ENCODE assay signal across 12 mouse cellular contexts in the genomic region with DNA sequence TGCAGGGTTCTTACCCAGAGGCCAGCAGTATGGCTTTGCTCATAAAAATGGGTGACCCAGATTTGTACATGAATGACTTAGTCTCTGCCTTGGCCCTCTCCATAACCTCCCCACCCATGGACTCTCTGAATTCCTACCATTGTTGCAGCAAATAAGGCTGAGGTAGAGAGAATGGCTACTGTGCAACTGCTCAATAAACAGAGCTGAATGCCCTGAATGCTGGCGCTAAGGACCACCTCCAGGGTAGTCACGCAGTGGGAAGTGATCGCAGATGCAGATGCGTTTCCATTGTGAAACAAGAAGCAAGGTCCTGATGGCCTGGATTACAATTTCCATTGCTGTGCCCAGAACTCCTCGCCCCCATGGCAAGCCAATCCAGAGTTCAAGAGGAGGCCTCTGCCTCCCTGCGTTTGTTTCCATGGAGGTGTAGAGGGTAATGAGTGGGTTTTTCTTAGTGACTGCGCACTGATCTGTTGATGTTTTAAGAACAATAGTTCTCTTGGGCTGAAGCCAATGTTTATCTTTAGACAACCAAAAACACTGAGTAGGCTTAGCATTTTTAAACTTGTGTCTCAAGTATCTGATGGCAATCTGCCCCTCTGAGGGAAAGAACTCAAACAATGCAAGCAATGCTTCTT. TPM values are rescaled to one million over a fixed set of nuclear protein-coding genes. Genes with fewer than 3 reads are reported as not detected.
DNase-seq lines count a peak whose midpoint lies in the region; ATAC-seq and TF ChIP-seq lines count a peak whose summit lies in the region.
"Had no signal": no experiment of that assay in that cellular context is flagged by ENCODE, and none has a peak within 500 bp of the region (broad histone marks: within the 10 kb centered on the region; RNA-seq: fewer than 3 reads in every experiment).

No protein-coding gene starts in this region.

- no peak overlapping the region for H3K4me2 ChIP-seq in neural tube, embryonic 11.5 days (ENCODE audit: low read depth)
- H3K4me2 ChIP-seq in forebrain, embryonic 13.5 days = no peak overlapping the region
- H3K4me2 ChIP-seq in lung, postnatal 0 days (replicated peaks; ENCODE audit: low read depth, low read length) = no peak overlapping the region
- H3K4me2 ChIP-seq: hindbrain, embryonic 15.5 days had no signal

- H3K27ac ChIP-seq in neural tube, embryonic 11.5 days (ENCODE audit: low read depth, low read length) = no peak overlapping the region
- H3K27ac ChIP-seq in forebrain, embryonic 13.5 days = no peak overlapping the region
- peak overlapping the region; percentile 64 for H3K27ac ChIP-seq in lung, postnatal 0 days (ENCODE audit: low read length)
- H3K27ac ChIP-seq: hindbrain, embryonic 15.5 days; layer of hippocampus, adult 2 months had no signal

- DNase-seq in neural tube, embryonic 11.5 days (ENCODE audit: low spot score) = peak; percentile 26
- no peak for DNase-seq in neural tube, embryonic 10.5 days (ENCODE audit: extremely low spot score, low spot score)
- peak; percentile 75 for DNase-seq in lung, postnatal 0 days (ENCODE audit: low spot score)
- peak; percentile 3 for DNase-seq in retina, embryonic 14.5 days (ENCODE audit: low spot score)
- no peak for DNase-seq in kidney, adult 18-20 months
- DNase-seq in kidney, postnatal 4 days = no peak
- DNase-seq: cerebellum, adult 2 months had no signal

- no peaks in the 10 kb centered on the region for H3K4me1 ChIP-seq in neural tube, embryonic 11.5 days (ENCODE audit: control insufficient read depth, insufficient read depth, low read length)
- H3K4me1 ChIP-seq in forebrain, embryonic 13.5 days = peaks cover 15% of the 10 kb centered on the region
- H3K4me1 ChIP-seq in lung, postnatal 0 days (ENCODE audit: insufficient read depth, low read depth, low read length) = peaks cover 15% of the 10 kb centered on the region; the same call in 1 of the 2 replicates
- H3K4me1 ChIP-seq: hindbrain, embryonic 15.5 days had no signal

- TF ChIP-seq EP300 in lung, postnatal 0 days (IDR thresholded peaks at IDR 0.05) = peak; percentile 91

- H3K4me3 ChIP-seq in neural tube, embryonic 11.5 days (ENCODE audit: low read depth, low read length) = no peak overlapping the region
- H3K4me3 ChIP-seq in forebrain, embryonic 13.5 days = no peak overlapping the region
- H3K4me3 ChIP-seq in lung, postnatal 0 days (ENCODE audit: low read depth, low read length) = no peak overlapping the region
- H3K4me3 ChIP-seq: hindbrain, embryonic 15.5 days; layer of hippocampus, adult 2 months had no signal

- no peaks in the 10 kb centered on the region for H3K9me3 ChIP-seq in neural tube, embryonic 11.5 days (ENCODE audit: control insufficient read depth, low read length)
- no peaks in the 10 kb centered on the region for H3K9me3 ChIP-seq in forebrain, embryonic 13.5 days (replicated peaks)
- H3K9me3 ChIP-seq in lung, postnatal 0 days (ENCODE audit: low read length) = no peaks in the 10 kb centered on the region
- H3K9me3 ChIP-seq: hindbrain, embryonic 15.5 days had no signal

- H3K27me3 ChIP-seq in neural tube, embryonic 11.5 days (ENCODE audit: control insufficient read depth, insufficient read depth, low read length) = no peaks in the 10 kb centered on the region
- no peaks in the 10 kb centered on the region for H3K27me3 ChIP-seq in forebrain, embryonic 13.5 days
- no peaks in the 10 kb centered on the region for H3K27me3 ChIP-seq in lung, postnatal 0 days (replicated peaks; ENCODE audit: insufficient read depth, low read length)
- H3K27me3 ChIP-seq: hindbrain, embryonic 15.5 days had no signal

- no peak overlapping the region for H3K9ac ChIP-seq in neural tube, embryonic 11.5 days (ENCODE audit: low read length)
- H3K9ac ChIP-seq in forebrain, embryonic 13.5 days = no peak overlapping the region
- H3K9ac ChIP-seq in lung, postnatal 0 days (replicated peaks; ENCODE audit: low read depth) = no peak overlapping the region
- H3K9ac ChIP-seq: hindbrain, embryonic 15.5 days had no signal

- H3K36me3 ChIP-seq in neural tube, embryonic 11.5 days (ENCODE audit: control insufficient read depth, insufficient read depth, low read length) = no peaks in the 10 kb centered on the region
- no peaks in the 10 kb centered on the region for H3K36me3 ChIP-seq in forebrain, embryonic 13.5 days (ENCODE audit: poor library complexity, severe bottlenecking)
- H3K36me3 ChIP-seq in lung, postnatal 0 days (ENCODE audit: insufficient read depth, low read length) = no peaks in the 10 kb centered on the region
- H3K36me3 ChIP-seq: hindbrain, embryonic 15.5 days had no signal

- no peak for TF ChIP-seq CTCF in lung, postnatal 0 days (IDR thresholded peaks at IDR 0.05)

- peak; percentile 87 for ATAC-seq in neural tube, embryonic 11.5 days (ENCODE audit: insufficient read depth, low FRiP score, low TSS enrichment)
- peak; percentile 88 for ATAC-seq in forebrain, embryonic 13.5 days
- peak; percentile 83 for ATAC-seq in lung, postnatal 0 days
- no peak for ATAC-seq in erythroid progenitor cell, adult 5-6 weeks (replicated peaks; ENCODE audit: low FRiP score, poor library complexity, severe bottlenecking)

- WGBS in neural tube, embryonic 11.5 days = 22% methylated on average over 7 of the region's 7 CpGs
- 9% methylated on average over 7 of the region's 7 CpGs for WGBS in forebrain, embryonic 13.5 days
- WGBS in lung, postnatal 0 days = 29% methylated on average over 7 of the region's 7 CpGs

RNA-seq across cellular contexts. Expression of a gene that starts 42.5 kb away (rescaled TPM):
- 2.5 and 2.6 TPM in 2 replicates for polyA plus RNA-seq in neural tube, embryonic 11.5 days (2014; fragmentation: Nextera tagmentation; extraction: Ambion mirVana)
- 1.1 TPM in 2 replicates for polyA plus RNA-seq in forebrain, embryonic 13.5 days (2015; fragmentation: Nextera tagmentation; extraction: Ambion mirVana)
- polyA plus RNA-seq in lung, postnatal 0 days (2015; fragmentation: Nextera tagmentation; extraction: Ambion mirVana) = 18.9 and 29.8 TPM in 2 replicates
- not detected in 2 replicates for total RNA-seq in erythroid progenitor cell, adult 5-6 weeks (2015; ENCODE audit: low replicate concordance)
- not detected in 2 replicates for total RNA-seq in erythroid progenitor cell, adult 5-6 weeks (2017; ENCODE audit: low replicate concordance)
- total RNA-seq: granulocyte monocyte progenitor cell, adult 5-6 weeks had no signal

Comparison
In these comparisons a context has a peak if more than half of its experiments do, and no peak if none do; other contexts are left out.
1. DNase-seq: peak in neural tube, embryonic 11.5 days (single experiment), lung, postnatal 0 days (single experiment) and retina, embryonic 14.5 days (single experiment); none in neural tube, embryonic 10.5 days (single experiment), kidney, adult 18-20 months (single experiment) and kidney, postnatal 4 days (0 of 2).